Mouse (Mus musculus) midbrain, embryonic 12.5 days (tissue): Measurements from ENCODE around the gene Itgad. TPM values are rescaled to one million over a fixed set of nuclear protein-coding genes. Genes with fewer than 3 reads are reported as not detected.

Experiments
- ATAC-seq: fragments of 200-750 bp; cut with Nextera tagmentation; 2 replicates; pipeline ENCODE4 v1.8.0; 2017; ENCODE audit warnings: low read depth, moderate TSS enrichment, moderate library complexity; ENCODE audit not compliant: low FRiP score
- H3K27ac ChIP-seq: fragments of 300-500 bp; sonication (generic); replicated peaks from 2 replicates; pipeline ENCODE4 v1.5.1; 2016; ENCODE audit warnings: mild to moderate bottlenecking
- H3K27me3 ChIP-seq: fragments of 300-500 bp; sonication (generic); 2 replicates; pipeline ENCODE4 v1.6.1; 2016; ENCODE audit warnings: mild to moderate bottlenecking
- H3K36me3 ChIP-seq: fragments of 300-500 bp; sonication (generic); 2 replicates; pipeline ENCODE4 v1.6.1; 2016
- H3K4me1 ChIP-seq: fragments of 300-500 bp; sonication (generic); 2 replicates; pipeline ENCODE4 v1.6.1; 2016
- H3K4me2 ChIP-seq: fragments of 300-500 bp; sonication (generic); replicated peaks from 2 replicates; pipeline ENCODE4 v1.6.1; 2016; ENCODE audit warnings: mild to moderate bottlenecking, moderate library complexity
- H3K4me3 ChIP-seq: fragments of 300-500 bp; sonication (generic); 2 replicates; pipeline ENCODE4 v1.5.1; 2016; ENCODE audit warnings: mild to moderate bottlenecking
- H3K9ac ChIP-seq: fragments of 300-500 bp; sonication (generic); replicated peaks from 2 replicates; pipeline ENCODE4 v1.6.1; 2016; ENCODE audit warnings: mild to moderate bottlenecking, moderate library complexity
- H3K9me3 ChIP-seq: fragments of 300-500 bp; sonication (generic); 2 replicates; pipeline ENCODE4 v1.6.1; 2016; ENCODE audit warnings: mild to moderate bottlenecking
- WGBS: fragments of 180-500 bp; shearing (Covaris S2); methylation state at CpG from one replicate; pipeline ENCODE4 v1.1.7; 2016; 5-methylcytosine and 5-hydroxymethylcytosine counted together
- polyA plus RNA-seq: library from polyadenylated mRNA; unstranded; fragments of >200 nt; fragmentation: Nextera tagmentation; extraction: Ambion mirVana; gene quantifications from 2 replicates; pipeline ENCODE4 v1.2.1, GENCODE M21; 2016

The Itgad gene
- polyA plus RNA-seq, 1 experiment from 2014 or later = not detected

DNA sequence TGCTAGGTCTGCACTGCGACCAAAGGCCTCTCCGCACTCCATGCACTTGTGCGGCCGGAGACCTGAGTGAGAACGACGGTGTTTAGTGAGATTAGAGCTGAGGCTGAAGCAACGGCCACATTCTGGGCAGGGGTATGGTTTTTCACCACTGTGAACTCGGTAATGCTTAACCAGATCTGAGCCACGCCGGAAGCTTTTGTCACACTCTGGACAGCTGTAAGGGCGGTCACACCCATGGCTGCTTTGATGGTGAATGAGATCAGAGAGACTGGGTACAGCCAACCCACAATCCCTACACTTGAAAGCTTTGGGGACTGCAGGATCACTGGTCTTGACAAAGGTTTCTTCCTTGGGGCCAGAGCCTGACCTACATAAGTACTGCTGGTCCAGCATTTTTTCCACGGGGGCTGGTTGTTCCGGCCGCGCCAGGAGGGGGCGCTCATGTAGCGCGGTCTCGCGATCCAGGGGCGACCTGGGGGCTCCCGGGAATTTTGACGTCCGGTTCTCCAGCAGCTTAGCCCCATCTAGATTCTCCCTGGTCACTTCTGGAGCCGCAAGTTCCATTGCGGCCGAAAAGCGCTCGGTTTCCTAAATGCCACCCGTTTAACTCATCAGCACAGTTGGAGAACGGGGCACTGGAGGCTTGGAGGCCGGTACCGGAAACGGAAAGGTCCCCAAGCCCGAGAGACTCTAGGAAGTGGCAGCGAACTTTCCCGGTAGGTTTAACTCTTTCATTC, 82.8 kb downstream of the Itgad start, which contains the start of gene Armc5:
Gene Armc5 (plus strand): TSS at position 487 of the 737 bp plus-strand sequence.
- Histone ChIP-seq H3K27ac (peak within 1 kb of the TSS; percentile 90), H3K4me3 (peak within 1 kb of the TSS; percentile 61), H3K36me3 (peaks cover 26% of the 10 kb centered on the region), H3K9me3 (no peaks in the 10 kb centered on the region), H3K9ac (peak within 1 kb of the TSS; percentile 63), H3K27me3 (no peaks in the 10 kb centered on the region), H3K4me1 (peaks cover 21% of the 10 kb centered on the region), H3K4me2 (peak within 1 kb of the TSS; percentile 85)
- WGBS = 25% methylated on average over 37 of the region's 37 CpGs
- ATAC-seq = no peak; the same call in 1 of the 2 replicates

DNA sequence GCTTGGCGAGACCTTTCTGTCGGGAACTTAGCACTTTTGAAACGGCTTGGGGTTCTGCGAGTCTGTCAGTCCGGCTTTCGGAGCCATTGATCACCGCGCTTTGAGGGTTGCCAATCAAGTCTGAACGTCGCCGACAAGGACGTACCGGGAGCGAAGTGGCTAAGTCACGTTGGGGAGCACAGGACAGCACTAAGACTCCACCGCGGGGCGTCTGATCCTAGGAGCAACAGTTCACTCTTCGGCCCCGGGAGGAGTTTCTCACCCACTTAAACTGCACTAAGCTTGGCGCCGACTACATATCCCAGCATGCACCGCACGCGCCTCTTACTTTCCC, 83.4 kb downstream of the Itgad start:
- H3K36me3 ChIP-seq = peaks cover 31% of the 10 kb centered on the region
- ATAC-seq = no peak; the same call in 1 of the 2 replicates
- H3K9ac ChIP-seq = peak overlapping the region; percentile 58
- H3K4me3 ChIP-seq = peak overlapping the region; percentile 61
- H3K27me3 ChIP-seq = no peaks in the 10 kb centered on the region
- H3K4me1 ChIP-seq = peaks cover 21% of the 10 kb centered on the region
- peak overlapping the region; percentile 85 for H3K4me2 ChIP-seq
- no peaks in the 10 kb centered on the region for H3K9me3 ChIP-seq
- under 1% methylated on average over 25 of the region's 25 CpGs for WGBS
- H3K27ac ChIP-seq = peak overlapping the region; percentile 90

DNA sequence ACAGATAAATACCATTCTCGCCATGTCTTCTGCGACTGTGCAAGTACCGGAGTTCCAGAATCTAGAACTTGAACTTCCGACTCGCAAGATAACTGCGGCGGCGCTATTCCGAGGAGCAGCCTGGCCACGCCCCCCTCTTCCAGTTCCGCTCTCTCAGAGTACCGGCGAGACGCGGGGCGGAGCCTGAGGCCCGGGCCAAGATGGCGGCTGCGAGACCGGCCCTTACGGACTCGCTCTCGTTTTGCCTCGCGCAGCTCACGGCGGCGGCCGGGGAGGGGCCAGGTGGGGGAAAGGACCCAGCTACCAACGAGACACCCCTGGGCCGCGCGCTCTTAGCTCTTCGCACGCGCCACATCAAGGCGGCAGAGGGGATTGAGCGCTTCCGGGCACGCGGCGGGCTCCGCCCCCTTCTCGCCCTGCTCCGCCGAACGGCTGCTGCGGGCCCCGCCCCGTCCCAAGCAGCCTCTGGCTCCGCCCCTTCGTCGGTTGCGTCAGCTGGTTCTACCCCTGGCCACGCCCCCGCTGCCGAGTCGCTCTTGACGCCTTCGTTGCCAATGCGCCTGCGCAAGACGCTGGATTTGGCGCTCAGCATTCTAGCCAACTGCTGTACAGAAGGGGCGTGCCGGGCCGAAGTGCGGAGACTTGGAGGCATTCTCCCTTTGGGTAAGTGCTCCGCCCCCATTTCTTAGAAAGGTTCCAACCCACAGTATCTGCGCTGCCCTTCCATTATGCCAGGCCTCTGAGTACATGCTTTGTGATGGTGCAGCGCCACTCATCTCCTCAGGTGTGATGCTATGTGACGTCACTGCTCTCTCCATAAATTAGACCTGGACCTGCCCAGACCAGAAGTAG, 84.0 kb downstream of the Itgad start, which contains the start of gene 9130023H24Rik:
Gene 9130023H24Rik (minus strand): TSS at position 105 of the 852 bp plus-strand sequence.
- peak within 1 kb of the TSS; percentile 61 for H3K4me3 ChIP-seq
- ATAC-seq = peak; percentile 90
- H3K4me1 ChIP-seq = peaks cover 21% of the 10 kb centered on the region
- H3K27me3 ChIP-seq = no peaks in the 10 kb centered on the region
- peak within 1 kb of the TSS; percentile 90 for H3K27ac ChIP-seq
- H3K36me3 ChIP-seq = peaks cover 35% of the 10 kb centered on the region
- peak within 1 kb of the TSS; percentile 85 for H3K4me2 ChIP-seq
- H3K9ac ChIP-seq = peak within 1 kb of the TSS; percentile 63
- WGBS = under 1% methylated on average over 71 of the region's 72 CpGs
- no peaks in the 10 kb centered on the region for H3K9me3 ChIP-seq

DNA sequence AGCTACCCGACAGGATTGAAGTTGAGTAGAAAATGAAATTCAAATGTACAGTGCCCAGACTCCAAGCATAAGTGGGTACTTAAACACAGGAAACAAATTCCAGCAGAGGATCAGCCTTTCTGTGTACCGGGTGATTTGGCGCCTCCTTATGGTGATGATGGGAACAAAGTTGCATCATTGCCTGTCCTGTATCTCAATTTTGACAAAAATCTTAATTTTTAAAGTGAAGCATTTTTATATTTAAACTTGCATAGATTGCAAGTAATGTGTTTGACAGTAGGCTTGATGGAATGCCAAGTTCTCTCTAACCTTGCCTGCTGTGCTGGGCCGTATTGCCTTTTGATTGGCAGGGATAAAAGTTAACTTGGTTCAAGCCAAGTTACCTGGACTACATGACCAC, 84.8 kb downstream of the Itgad start:
- peaks cover 35% of the 10 kb centered on the region for H3K36me3 ChIP-seq
- peak overlapping the region; percentile 85 for H3K4me2 ChIP-seq
- H3K27ac ChIP-seq = peak overlapping the region; percentile 90
- 0 out of 2 replicates have a peak overlapping the region, but pooled peaks have one; percentile 6 for H3K9ac ChIP-seq
- WGBS = 26% methylated on average over 4 of the region's 4 CpGs
- no peaks in the 10 kb centered on the region for H3K9me3 ChIP-seq
- H3K4me1 ChIP-seq = peaks cover 21% of the 10 kb centered on the region
- H3K27me3 ChIP-seq = no peaks in the 10 kb centered on the region
- H3K4me3 ChIP-seq = peak overlapping the region; percentile 61
- ATAC-seq = no peak

DNA sequence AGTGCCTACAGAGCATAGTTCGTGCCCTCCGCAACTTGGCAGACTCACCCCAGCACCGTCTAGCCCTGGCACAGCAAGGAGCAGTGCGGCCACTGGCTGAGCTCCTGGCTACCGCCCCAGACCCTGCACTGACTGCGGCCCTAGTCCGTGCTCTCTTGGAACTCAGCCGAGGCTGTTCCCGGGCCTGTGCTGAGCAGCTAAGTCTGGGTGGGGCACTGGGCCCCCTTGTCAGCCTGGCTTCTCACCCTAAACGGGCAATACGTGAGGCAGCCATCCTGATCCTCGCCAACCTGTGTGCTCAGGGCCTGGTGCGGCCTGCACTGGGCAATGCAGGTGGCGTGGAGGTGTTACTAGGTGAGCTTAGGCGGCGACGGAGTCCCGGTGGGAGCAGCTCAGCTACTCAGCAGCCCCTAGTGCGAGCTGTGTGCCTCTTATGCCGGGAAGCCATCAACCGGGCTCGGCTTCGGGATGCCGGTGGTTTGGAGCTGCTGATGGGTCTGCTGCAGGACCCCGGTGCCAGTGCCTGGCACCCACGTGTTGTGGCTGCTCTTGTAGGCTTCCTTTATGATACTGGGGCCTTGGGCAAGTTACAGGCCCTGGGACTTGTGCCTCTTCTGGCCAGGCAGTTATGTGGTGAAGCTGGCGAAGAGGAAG, 86.1 kb downstream of the Itgad start:
- no peak for ATAC-seq
- Histone ChIP-seq H3K36me3 (peaks cover 45% of the 10 kb centered on the region), H3K4me1 (peaks cover 21% of the 10 kb centered on the region), H3K4me3 (no peak overlapping the region), H3K27ac (no peak overlapping the region), H3K27me3 (no peaks in the 10 kb centered on the region), H3K4me2 (no peak overlapping the region), H3K9ac (no peak overlapping the region), H3K9me3 (no peaks in the 10 kb centered on the region)
- 92% methylated on average over 27 of the region's 27 CpGs for WGBS

DNA sequence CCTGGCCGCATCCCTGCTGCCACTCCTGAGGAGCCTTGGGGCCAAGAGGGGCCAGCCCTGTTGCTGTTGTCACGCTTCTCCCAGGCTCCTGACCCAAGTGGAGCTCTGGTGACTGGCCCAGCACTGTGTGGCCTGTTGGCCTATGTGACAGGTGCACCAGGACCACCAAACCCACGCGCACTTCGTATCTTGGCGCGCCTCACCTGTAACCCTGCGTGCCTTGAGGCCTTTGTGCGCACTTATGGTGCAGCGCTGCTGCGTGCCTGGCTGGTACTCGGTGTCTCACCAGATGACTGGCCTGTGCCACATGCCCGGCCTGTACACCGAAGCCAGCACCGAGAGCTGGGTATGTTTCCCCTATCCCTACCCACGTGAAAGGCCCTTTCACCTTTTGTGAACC, 88.2 kb downstream of the Itgad start:
- H3K4me1 ChIP-seq = peaks cover 28% of the 10 kb centered on the region

DNA sequence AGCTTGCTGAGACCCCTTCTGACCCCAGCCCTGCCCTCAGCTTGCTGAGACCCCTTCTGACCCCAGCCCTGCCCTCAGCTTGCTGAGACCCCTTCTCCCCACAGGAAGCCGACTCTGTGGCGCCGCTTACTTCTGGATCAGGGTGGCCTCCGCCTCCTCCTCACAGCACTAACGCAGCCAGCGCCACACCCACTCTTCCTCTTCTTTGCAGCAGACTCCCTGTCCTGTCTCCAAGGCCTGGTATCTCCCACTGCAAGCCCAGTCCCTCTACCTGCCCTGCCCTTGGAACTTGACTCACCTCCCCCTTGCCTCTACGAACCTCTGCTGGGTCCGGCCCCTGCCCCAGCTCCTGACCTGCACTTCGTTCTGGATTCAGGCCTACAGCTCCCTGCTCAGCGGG, 89.7 kb downstream of the Itgad start:
- peaks cover 45% of the 10 kb centered on the region for H3K36me3 ChIP-seq
- no peak overlapping the region for H3K4me3 ChIP-seq
- H3K9ac ChIP-seq = no peak overlapping the region
- no peaks in the 10 kb centered on the region for H3K9me3 ChIP-seq
- ATAC-seq = no peak
- no peak overlapping the region for H3K4me2 ChIP-seq
- peaks cover 27% of the 10 kb centered on the region for H3K4me1 ChIP-seq
- no peak overlapping the region for H3K27ac ChIP-seq
- 49% methylated on average over 10 of the region's 10 CpGs for WGBS
- peaks cover 12% of the 10 kb centered on the region for H3K27me3 ChIP-seq

More for the DNA sequence above, 88.2 kb downstream of the Itgad start:
- no peak for ATAC-seq
- Histone ChIP-seq H3K9me3 (no peaks in the 10 kb centered on the region), H3K36me3 (peaks cover 45% of the 10 kb centered on the region), H3K4me3 (no peak overlapping the region), H3K27ac (no peak overlapping the region), H3K4me2 (no peak overlapping the region), H3K27me3 (no peaks in the 10 kb centered on the region; the same call in none of the 2 replicates), H3K9ac (no peak overlapping the region)
- WGBS = 93% methylated on average over 16 of the region's 16 CpGs

DNA sequence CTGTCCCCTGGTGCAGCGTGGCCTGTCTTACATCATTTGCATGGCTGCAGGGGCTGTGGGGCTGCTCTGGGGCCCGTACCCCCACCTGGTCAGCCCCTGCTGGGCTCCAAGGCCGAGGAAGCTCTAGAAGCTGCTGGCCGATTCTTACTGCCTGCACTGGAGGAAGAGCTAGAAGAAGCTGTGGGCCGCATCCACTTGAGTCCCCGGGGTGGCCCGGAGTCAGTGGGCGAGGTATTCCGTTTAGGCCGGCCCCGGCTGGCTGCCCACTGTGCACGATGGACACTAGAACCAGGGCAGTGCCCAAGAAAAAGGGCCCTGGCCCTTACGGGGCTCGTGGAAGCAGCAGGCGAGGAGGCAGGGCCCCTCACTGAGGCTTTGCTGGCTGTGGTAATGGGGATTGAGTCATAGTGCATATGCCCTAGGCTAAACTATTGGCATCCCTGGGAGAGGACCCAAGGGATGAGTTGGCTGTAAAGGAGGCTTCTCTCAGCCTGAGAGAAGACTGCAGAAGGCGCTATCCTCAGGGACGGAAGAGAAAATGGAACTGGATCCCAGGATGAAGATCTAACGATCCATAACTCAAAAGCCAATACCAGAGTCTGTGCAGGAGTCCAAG, 90.3 kb downstream of the Itgad start:
- no peak overlapping the region for H3K9ac ChIP-seq
- H3K4me1 ChIP-seq = peaks cover 22% of the 10 kb centered on the region
- H3K27me3 ChIP-seq = peaks cover 15% of the 10 kb centered on the region
- no peak overlapping the region for H3K4me2 ChIP-seq
- H3K36me3 ChIP-seq = peaks cover 45% of the 10 kb centered on the region
- no peaks in the 10 kb centered on the region for H3K9me3 ChIP-seq
- WGBS = 81% methylated on average over 18 of the region's 18 CpGs
- ATAC-seq = no peak
- no peak overlapping the region for H3K4me3 ChIP-seq
- H3K27ac ChIP-seq = no peak overlapping the region

DNA sequence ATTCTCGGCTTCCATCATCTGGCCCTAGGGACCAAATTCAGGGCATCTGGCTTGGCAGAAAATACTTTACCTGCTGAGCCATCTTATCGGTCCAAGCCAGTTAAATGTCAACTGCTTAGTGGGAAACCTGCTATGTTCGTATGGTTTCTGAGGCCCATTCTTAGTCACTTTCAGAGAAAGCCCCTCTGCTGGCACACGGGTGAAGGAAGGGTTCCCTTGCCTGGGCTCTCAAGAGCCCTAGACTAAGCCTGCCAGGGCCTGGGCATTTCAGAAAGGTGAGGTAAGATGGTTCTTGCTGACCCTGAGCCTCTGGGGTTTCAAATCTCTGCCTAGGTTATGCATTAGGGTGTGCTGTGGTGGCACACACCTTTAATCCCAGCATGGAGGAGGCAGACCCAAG, 91.4 kb downstream of the Itgad start:
- WGBS = 88% methylated on average over 4 of the region's 4 CpGs
- Histone ChIP-seq H3K9me3 (no peaks in the 10 kb centered on the region), H3K4me3 (no peak overlapping the region), H3K27ac (no peak overlapping the region), H3K9ac (no peak overlapping the region), H3K4me2 (no peak overlapping the region), H3K27me3 (peaks cover 15% of the 10 kb centered on the region), H3K36me3 (peaks cover 34% of the 10 kb centered on the region), H3K4me1 (peaks cover 18% of the 10 kb centered on the region; the same call in 1 of the 2 replicates)
- ATAC-seq = no peak

DNA sequence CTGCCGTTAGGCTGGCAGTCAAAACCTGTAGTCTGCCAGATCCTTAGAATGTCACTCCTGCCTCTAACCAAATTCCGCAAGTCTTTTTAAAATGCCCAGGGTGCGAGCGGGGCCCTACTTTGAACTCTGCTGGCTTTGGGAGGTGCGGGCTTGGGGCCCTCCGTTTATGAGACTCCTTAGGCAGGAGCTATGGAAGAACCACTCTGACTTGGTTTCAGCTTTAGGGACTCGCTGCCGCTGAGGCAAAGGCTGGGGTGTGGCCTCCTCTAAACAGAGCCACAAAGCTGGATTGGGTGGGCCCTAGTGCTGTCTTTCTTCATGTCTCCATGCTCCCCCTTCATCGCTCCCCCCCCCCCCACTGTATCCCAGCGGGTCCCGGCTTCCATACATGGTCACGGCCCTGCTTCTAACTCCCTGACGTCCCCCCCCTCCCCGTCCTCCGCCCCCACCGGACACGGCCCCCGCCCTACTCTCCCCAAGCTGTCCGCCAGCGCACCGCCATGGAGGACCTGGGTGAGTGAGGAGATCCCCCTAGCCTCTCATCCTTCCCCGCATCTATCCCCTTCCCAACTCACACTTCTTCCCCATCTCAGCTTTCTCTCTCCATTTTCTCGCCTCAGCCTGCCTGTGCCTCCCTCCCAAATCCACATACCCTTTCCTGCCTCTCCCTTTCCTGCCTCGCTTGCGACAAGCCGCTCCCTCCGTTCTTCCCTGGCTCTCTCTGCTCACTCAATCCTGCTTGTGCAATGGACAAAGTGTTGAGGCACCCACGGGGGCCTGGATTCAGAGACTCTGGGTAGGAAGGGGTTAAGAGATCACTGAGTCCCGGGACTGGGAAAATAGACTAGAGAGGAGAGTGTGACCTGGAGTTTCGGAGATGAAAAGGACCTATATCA, 92.6 kb downstream of the Itgad start, which contains the start of gene Tgfb1i1:
Gene Tgfb1i1 (plus strand): TSS at position 317 of the 896 bp plus-strand sequence.
- H3K4me3 ChIP-seq = peak within 1 kb of the TSS; percentile 42
- peaks cover 22% of the 10 kb centered on the region for H3K36me3 ChIP-seq
- no peaks in the 10 kb centered on the region for H3K9me3 ChIP-seq
- H3K27ac ChIP-seq = peak within 1 kb of the TSS; percentile 64
- peak within 1 kb of the TSS; percentile 67 for H3K4me2 ChIP-seq
- peaks cover 18% of the 10 kb centered on the region; the same call in 1 of the 2 replicates for H3K4me1 ChIP-seq
- H3K27me3 ChIP-seq = peaks cover 20% of the 10 kb centered on the region
- peak within 1 kb of the TSS; percentile 70 for H3K9ac ChIP-seq
- peak; percentile 64 for ATAC-seq
- whole genome bisulfite sequencing = 3% methylated on average over 22 of the region's 30 CpGs
